Mouse (Mus musculus) monocyte, adult 2 months (primary cell): Measurements from ENCODE around the gene Tm6sf1.

Source experiments
- DNase-seq, 2 experiments: peaks; one replicate each; pipeline ENCODE4 v3.0.0; 2022; ENCODE audit warnings: low spot score in 2 of 2, low read depth in 1 of 2

Tm6sf1 gene

DNA sequence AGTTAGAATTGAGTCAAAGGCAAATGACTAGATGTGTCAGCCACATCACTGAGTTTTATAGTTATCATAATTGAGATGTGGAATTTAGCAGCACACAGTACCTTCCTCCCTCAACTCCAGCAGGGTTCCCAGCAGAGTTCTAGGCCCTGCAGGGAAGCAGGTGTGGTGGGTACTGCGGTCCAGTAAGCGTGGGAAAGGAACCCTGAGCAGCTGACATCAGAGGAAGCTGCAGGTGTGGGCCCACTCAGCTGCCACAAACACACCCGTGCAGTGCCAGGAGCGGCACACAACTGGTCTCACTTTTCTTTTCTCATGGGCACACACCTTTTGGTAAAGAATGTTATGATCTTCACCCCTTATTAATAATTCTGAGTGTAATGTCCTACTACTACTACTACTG is 22.0 kb downstream of the Tm6sf1 start:
- no peak for DNase-seq

DNA sequence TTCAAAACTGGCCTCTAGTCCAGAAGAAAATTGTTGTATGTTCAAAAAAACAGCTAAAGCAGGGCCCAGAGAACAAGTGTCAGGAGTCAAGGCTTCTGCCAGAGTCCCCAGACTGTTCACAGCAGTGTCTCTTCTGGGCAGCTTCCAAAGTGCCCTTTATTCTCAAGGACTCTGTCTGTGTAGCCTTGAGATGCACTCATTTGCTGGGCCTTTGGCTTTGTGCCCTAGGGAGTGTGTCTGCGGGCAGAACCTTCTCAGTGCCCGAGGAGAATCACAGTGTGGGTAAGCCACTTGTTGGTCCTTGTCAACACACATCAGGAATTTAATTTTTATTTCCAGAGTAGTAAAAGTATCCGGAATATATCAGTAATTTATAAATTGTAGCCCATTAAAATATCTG is 22.8 kb downstream of the Tm6sf1 start:
- DNase-seq, result no peak

DNA sequence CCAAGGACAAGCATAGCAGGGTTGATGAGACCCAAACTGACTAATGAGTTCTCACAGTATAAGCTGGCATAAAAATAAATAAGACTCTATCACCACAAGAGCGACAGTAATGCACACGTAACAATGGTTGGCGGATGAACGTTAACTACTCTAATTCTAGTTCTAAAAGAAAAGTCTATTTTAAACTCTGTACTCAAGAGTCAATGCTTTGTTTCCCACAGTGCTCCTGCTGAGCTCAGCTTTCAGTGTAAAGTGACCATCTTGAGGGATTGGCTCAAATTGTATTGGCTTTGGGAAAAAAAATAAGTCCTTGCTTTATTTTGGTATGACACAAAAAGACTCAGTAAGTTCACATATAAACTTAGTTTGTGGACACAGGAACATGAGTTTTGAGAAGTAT is 26.3 kb downstream of the Tm6sf1 start:
- DNase-seq, result no peak

GRCm38 (mm10) chr7:81899361-81899760 is 40.6 kb downstream of the Tm6sf1 start:
- DNase-seq, result no peak

GRCm38 (mm10) chr7:81904094-81904493 is 45.3 kb downstream of the Tm6sf1 start:
- no peak for DNase-seq

- DNase-seq, result no peak
Observed at GRCm38 (mm10) chr7:81904926-81905325, 46.1 kb downstream of the Tm6sf1 start.

DNA sequence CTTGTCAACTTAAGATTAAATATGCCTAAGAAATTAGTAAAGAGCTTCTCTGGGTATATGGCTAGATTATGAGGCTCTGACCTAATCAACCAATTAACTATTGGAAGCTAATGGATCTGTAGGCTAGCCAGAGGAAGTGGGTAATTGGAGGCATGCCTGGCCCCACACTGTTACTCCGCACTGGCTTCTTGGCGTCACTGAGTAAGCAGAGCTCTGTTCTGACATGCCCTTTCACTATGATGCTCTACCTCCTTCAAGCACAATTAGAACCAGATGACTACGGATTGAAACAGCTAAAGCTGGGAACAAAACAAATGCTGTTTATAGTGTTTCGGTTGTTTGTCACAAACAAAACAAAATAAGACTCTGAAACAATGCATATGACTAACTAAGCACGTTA is 59.5 kb downstream of the Tm6sf1 start:
- DNase-seq, result no peak

DNA sequence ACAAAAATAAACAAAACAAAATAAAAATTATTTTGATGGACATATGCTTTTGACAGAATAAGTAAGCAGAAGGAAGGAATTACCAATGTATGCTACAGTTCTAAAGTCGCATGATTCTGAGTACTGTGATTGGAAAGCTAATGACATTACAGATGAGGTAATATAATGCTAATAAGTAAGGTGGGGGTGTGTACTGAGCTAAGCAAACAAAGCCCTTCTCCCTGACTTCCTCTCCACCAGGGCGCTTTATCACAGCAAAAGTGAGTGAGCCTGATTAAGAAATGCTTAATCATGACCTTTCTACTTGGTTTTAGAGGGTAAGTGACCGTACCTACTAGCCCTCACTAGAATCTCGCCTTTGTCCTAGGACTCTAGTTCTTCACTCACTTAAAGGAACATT is 61.5 kb downstream of the Tm6sf1 start:
- no peak for DNase-seq

GRCm38 (mm10) chr7:81921379-81921952 is 62.7 kb downstream of the Tm6sf1 start:
- no peak for DNase-seq

DNA sequence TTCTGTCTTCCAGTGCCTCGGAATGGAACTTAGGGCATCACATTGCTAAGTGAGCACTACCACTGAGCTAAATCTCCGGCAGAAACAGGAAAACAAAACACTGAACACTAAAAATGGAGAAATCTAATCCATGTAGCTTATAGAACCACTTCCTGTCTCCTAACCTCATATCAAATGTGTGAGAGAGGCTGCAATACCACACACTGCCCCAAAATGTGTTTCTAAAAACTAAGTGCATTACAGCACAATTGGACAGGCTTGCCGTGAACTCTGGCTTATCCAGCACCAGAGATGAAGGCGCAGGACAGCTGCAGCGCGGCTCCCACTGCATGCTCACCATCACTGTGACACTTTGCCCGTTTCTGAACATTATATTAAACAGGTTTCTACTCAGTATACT is 70.2 kb downstream of the Tm6sf1 start:
- no peak for DNase-seq

DNA sequence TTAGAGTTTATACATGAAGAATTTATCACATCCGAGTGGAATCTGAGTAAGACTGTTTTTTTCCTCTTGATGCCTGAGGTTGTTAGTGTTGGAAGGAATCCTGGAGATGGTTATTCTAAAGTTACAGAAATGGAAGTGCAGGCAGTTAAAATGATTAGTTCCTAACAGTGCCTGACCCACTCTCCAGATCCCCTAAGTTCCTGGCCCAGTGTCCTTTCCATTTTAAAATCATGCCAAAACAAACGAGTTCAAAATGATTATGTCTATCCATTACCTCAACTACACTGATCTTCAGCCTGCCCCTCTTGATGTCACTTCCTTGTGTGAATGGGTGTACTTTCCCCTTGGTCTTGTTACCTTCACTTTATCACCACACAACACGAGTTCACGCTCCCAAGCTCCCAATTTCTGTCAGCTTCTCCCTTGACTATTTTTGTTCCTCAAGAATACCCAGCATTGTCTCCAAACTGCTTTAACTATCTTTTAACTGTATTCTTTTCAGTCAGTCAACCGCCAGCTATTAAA is 73.8 kb downstream of the Tm6sf1 start:
- no peak for DNase-seq

GRCm38 (mm10) chr7:81933061-81933600 is 74.3 kb downstream of the Tm6sf1 start:
- no peak for DNase-seq

DNA sequence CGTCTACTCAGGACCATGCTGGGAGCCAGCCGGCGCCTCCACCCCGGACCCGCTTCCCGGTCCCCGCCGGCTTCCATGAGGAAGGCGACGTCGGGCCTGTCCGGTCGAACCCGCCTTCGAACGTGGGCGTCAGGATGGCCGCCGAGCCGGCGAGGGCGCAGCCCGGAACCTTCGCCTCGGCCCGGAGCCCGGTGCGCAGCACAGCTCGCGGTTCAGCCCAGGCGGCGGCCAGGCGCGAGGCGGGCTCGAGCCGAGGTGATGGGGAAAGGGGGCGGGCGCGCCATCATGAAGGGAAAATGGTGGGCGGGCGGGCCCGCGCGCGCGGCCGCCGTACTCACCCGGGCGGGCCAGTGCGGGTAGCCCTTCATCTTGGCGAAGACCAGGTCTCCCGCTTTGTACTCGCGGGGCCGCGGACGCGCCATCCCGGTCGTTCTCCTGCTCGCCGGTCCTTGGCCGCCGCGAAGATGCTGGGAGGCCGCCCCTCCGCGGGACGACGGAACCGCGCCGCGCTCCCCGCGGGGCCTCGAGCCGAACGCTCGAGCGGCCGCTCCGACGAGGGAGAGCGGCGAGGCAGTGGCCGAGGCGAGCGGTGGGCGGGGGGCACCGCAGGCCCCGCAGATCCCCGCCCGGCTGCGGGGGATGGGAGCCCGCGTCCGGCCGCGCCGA is 74.9 kb downstream of the Tm6sf1 start:
- no peak for DNase-seq
